Mouse (Mus musculus) forebrain, postnatal 0 days (tissue): ENCODE data around the gene Nmnat2. TPM values are rescaled to one million over a fixed set of nuclear protein-coding genes. Genes with fewer than 3 reads are reported as not detected.

Source experiments
- ATAC-seq: fragments of 200-750 bp; cut with Nextera tagmentation; 2 replicates; pipeline ENCODE4 v1.8.0; 2017; ENCODE audit warnings: mild to moderate bottlenecking, moderate library complexity
- DNase-seq: peaks from one replicate; pipeline ENCODE4 v3.0.0-alpha.2; 2015
- H3K27ac ChIP-seq: fragments of 300-500 bp; sonication (generic); 2 replicates; pipeline ENCODE4 v1.5.1; 2014; ENCODE audit warnings: low read depth, mild to moderate bottlenecking, antibody characterized with exemption, low read length, moderate library complexity, mixed read lengths
- H3K27me3 ChIP-seq: fragments of 300-500 bp; sonication (generic); 2 replicates; pipeline ENCODE4 v1.6.1; 2014; ENCODE audit warnings: mild to moderate bottlenecking, low read length, mixed read lengths; ENCODE audit not compliant: insufficient read depth
- H3K36me3 ChIP-seq: fragments of 300-500 bp; sonication (generic); 2 replicates; pipeline ENCODE4 v1.6.1; 2014; ENCODE audit warnings: mild to moderate bottlenecking, moderate library complexity; ENCODE audit not compliant: insufficient read depth
- H3K4me1 ChIP-seq: fragments of 300-500 bp; sonication (generic); 2 replicates; pipeline ENCODE4 v1.6.1; 2014; ENCODE audit warnings: antibody characterized with exemption; ENCODE audit not compliant: insufficient read depth
- H3K4me2 ChIP-seq: fragments of 300-500 bp; sonication (generic); 2 replicates; pipeline ENCODE4 v1.6.1; 2014; ENCODE audit warnings: low read depth, mild to moderate bottlenecking, moderate library complexity
- H3K4me3 ChIP-seq: fragments of 300-500 bp; sonication (generic); 2 replicates; pipeline ENCODE4 v1.5.1; 2014; ENCODE audit warnings: low read depth, low read length, mixed read lengths
- H3K9ac ChIP-seq: fragments of 300-500 bp; sonication (generic); 2 replicates; pipeline ENCODE4 v1.6.1; 2014; ENCODE audit warnings: mild to moderate bottlenecking
- H3K9me3 ChIP-seq: fragments of 300-500 bp; sonication (generic); 2 replicates; pipeline ENCODE4 v1.6.1; 2016; ENCODE audit warnings: low read length
- CTCF ChIP-seq: sonication (generic); IDR thresholded peaks from 2 replicates; pipeline ENCODE4 v1.5.1; 2016; ENCODE audit warnings: antibody characterized with exemption, control low read depth, low read depth
- WGBS: fragments of 180-500 bp; shearing (Covaris S2); extraction: QIAGEN DNeasy Blood & Tissue Kit; methylation state at CpG from one replicate; pipeline ENCODE4 v1.1.7; 2014; 5-methylcytosine and 5-hydroxymethylcytosine counted together
- polyA plus RNA-seq: library from polyadenylated mRNA; unstranded; fragments of >200 nt; fragmentation: Nextera tagmentation; extraction: Ambion mirVana; gene quantifications from 2 replicates; pipeline ENCODE4 v1.2.1, GENCODE M21; 2015
- total RNA-seq: library from RNA; depleted of rRNA; stranded (reverse); fragments of >200 nt; gene quantifications from 2 replicates; pipeline ENCODE4 v1.2.3, GENCODE M21; 2014

Nmnat2 gene
- total and polyA plus RNA-seq, 2 experiments from 2014 or later = 81.8 to 142 TPM

GRCm38 (mm10) chr1:153124502-153124901 is 169.7 kb downstream of the Nmnat2 start:
- H3K9ac ChIP-seq = no peak overlapping the region
- no peak overlapping the region for H3K27ac ChIP-seq
- ATAC-seq (no peak), DNase-seq (no peak)
- TF ChIP-seq CTCF = no peak
- H3K9me3 ChIP-seq = no peaks in the 10 kb centered on the region
- H3K27me3 ChIP-seq = no peaks in the 10 kb centered on the region
- no peaks in the 10 kb centered on the region for H3K4me1 ChIP-seq
- WGBS = 94% methylated on average over 5 of the region's 5 CpGs
- no peak overlapping the region for H3K4me2 ChIP-seq
- no peak overlapping the region for H3K4me3 ChIP-seq
- no peaks in the 10 kb centered on the region for H3K36me3 ChIP-seq

GRCm38 (mm10) chr1:153125287-153126275 is 170.8 kb downstream of the Nmnat2 start:
- H3K4me1 ChIP-seq = no peaks in the 10 kb centered on the region
- no peak for TF ChIP-seq CTCF
- no peaks in the 10 kb centered on the region for H3K27me3 ChIP-seq
- no peak overlapping the region for H3K4me2 ChIP-seq
- no peak overlapping the region for H3K27ac ChIP-seq
- WGBS = 77% methylated on average over 8 of the region's 8 CpGs
- H3K36me3 ChIP-seq = no peaks in the 10 kb centered on the region
- DNase-seq (no peak), ATAC-seq (no peak)
- no peak overlapping the region for H3K4me3 ChIP-seq
- no peaks in the 10 kb centered on the region for H3K9me3 ChIP-seq
- H3K9ac ChIP-seq = no peak overlapping the region

- Histone ChIP-seq H3K9ac (no peak overlapping the region), H3K36me3 (no peaks in the 10 kb centered on the region), H3K4me1 (no peaks in the 10 kb centered on the region), H3K27me3 (no peaks in the 10 kb centered on the region), H3K9me3 (no peaks in the 10 kb centered on the region), H3K4me3 (no peak overlapping the region), H3K27ac (no peak overlapping the region), H3K4me2 (no peak overlapping the region)
- TF ChIP-seq CTCF = no peak
- no peak for DNase-seq
- 89% methylated on average over 15 of the region's 15 CpGs for WGBS
- no peak for ATAC-seq
Measured at GRCm38 (mm10) chr1:153126491-153127381, 171.9 kb downstream of the Nmnat2 start.

GRCm38 (mm10) chr1:153127622-153128021 is 172.8 kb downstream of the Nmnat2 start:
- H3K36me3 ChIP-seq = no peaks in the 10 kb centered on the region
- DNase-seq (no peak), ATAC-seq (no peak)
- WGBS = 85% methylated on average over 4 of the region's 4 CpGs
- no peak overlapping the region for H3K9ac ChIP-seq
- no peak overlapping the region for H3K27ac ChIP-seq
- no peaks in the 10 kb centered on the region for H3K9me3 ChIP-seq
- no peaks in the 10 kb centered on the region for H3K4me1 ChIP-seq
- H3K4me3 ChIP-seq = no peak overlapping the region
- no peak overlapping the region for H3K4me2 ChIP-seq
- no peaks in the 10 kb centered on the region for H3K27me3 ChIP-seq
- TF ChIP-seq CTCF = no peak

- H3K4me2 ChIP-seq = no peak overlapping the region
- WGBS = 77% methylated on average over 8 of the region's 8 CpGs
- ATAC-seq = no peak
- no peak overlapping the region for H3K27ac ChIP-seq
- no peak for DNase-seq
- no peaks in the 10 kb centered on the region for H3K9me3 ChIP-seq
- no peaks in the 10 kb centered on the region for H3K4me1 ChIP-seq
- H3K4me3 ChIP-seq = no peak overlapping the region
- no peak overlapping the region for H3K9ac ChIP-seq
- H3K27me3 ChIP-seq = no peaks in the 10 kb centered on the region
- H3K36me3 ChIP-seq = no peaks in the 10 kb centered on the region
- no peak for TF ChIP-seq CTCF
Measured at GRCm38 (mm10) chr1:153128780-153129179, 174.0 kb downstream of the Nmnat2 start.

GRCm38 (mm10) chr1:153129992-153130713 is 175.4 kb downstream of the Nmnat2 start:
- ATAC-seq (no peak), DNase-seq (no peak)
- no peaks in the 10 kb centered on the region for H3K27me3 ChIP-seq
- H3K27ac ChIP-seq = no peak overlapping the region
- H3K36me3 ChIP-seq = no peaks in the 10 kb centered on the region
- no peak overlapping the region for H3K4me2 ChIP-seq
- H3K9ac ChIP-seq = no peak overlapping the region
- H3K9me3 ChIP-seq = no peaks in the 10 kb centered on the region
- H3K4me1 ChIP-seq = no peaks in the 10 kb centered on the region
- 85% methylated on average over 11 of the region's 11 CpGs for WGBS
- no peak for TF ChIP-seq CTCF
- no peak overlapping the region for H3K4me3 ChIP-seq
